Mouse (Mus musculus) retina, embryonic 14.5 days (tissue): ENCODE results near the gene Asb16.
A peak's percentile ranks its signal among the peaks of the same experiment; 100 is the strongest.

Experiments used
- DNase-seq: peaks from one replicate; pipeline ENCODE4 v3.0.0-alpha.2; 2015; ENCODE audit warnings: low spot score

Asb16 gene

DNA sequence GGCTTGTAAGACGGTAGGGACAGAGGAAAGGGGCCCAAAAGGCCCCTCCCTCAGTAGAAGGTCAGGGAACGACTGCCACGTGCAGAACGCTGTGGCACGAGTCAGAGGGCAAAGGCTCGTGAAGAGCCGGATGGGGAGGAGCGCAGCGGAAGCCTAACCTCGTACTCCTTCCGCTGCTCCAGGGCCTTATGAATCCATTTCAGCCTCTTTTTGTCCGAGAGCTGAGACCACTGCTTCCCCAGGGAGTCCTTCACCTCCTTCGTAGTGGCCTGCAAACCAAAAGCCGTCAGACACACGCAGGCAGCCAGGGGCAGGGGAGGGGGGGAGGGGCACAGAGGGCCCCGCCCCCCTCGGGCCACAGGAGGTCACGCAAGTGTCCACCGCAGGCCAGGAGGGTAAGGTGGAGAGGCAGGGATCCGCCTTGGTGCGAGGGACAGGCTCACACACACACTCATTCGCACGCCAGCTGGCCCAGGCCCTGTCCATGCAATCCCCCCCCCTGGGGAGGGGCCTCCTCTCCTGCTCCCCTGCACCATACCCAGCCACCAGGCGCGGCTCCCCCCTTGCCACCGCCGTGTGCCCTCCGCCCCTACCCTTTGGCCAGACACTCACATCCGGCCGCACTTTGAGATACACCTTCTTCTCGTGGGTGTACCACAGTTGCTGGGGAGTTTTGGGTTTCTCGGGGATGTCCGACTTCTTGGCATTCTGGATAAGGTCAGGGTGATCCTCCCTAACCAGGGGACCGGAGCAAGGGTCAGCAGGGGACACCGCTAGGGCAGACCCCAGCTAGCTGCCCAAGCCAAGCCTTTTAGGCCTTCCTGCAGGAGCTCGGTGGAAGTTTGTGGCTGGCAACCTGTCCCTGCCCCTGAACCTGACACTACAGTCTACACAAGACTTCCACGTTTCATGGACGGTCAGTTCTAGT lies 42.5 kb downstream of the Asb16 start:
- no peak for DNase-seq

DNA sequence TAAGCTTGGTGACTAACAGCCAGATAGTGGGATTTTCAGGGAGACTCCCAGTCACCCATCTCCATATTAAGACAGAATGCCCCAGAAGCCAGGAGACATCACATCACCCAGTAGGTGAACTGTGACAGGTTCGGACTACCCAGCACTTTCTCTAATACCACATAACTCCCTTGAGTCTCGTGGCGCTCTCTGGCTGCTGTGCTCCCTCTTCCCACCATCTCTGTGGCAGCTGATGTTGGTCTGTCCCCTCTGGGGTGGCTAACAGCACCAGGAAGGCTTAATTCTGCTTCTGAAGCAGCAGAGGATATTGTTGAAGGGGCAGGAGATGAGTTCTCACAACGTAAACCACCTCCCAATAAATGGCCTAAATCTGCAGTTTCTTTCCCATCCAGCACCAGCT lies 43.4 kb downstream of the Asb16 start:
- no peak for DNase-seq

DNA sequence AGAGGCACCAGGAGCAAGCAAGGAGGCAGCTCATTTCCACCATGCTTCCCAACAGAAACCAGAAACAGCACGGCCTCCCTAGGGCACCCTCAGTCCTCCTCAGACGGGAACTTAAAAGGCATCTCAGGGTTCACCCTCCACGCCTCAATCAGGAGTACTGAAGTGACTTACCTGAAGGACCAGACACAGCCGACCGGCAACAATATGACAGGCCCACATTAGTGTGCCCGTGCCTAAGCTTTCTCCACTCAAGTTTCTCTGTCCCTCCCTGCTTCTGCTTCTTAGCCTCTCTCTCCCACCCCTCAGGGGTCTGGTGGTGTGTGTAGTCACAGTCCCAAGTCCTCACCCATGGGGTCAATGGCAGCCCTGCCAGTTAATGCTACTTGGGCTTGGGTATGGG lies 44.0 kb downstream of the Asb16 start:
- no peak for DNase-seq

DNA sequence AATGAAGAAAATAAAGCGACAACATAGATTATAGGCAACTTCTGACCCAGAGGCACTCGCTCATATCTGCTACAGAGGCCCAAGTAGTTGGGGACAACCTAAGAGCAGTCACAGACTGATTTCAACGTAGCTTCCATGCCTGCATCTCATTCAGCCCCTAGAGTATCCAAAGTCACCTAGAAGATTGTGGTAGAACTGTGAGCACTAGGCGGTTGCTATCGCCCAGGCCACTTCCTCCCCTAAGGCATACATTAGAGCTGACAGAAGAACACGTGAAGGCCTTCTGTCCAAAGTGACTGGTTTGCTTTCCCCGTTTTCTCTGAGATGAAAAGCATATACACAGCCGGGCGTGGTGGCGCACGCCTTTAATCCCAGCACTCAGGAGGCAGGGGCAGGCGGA lies 45.8 kb downstream of the Asb16 start:
- DNase-seq: no peak

DNA sequence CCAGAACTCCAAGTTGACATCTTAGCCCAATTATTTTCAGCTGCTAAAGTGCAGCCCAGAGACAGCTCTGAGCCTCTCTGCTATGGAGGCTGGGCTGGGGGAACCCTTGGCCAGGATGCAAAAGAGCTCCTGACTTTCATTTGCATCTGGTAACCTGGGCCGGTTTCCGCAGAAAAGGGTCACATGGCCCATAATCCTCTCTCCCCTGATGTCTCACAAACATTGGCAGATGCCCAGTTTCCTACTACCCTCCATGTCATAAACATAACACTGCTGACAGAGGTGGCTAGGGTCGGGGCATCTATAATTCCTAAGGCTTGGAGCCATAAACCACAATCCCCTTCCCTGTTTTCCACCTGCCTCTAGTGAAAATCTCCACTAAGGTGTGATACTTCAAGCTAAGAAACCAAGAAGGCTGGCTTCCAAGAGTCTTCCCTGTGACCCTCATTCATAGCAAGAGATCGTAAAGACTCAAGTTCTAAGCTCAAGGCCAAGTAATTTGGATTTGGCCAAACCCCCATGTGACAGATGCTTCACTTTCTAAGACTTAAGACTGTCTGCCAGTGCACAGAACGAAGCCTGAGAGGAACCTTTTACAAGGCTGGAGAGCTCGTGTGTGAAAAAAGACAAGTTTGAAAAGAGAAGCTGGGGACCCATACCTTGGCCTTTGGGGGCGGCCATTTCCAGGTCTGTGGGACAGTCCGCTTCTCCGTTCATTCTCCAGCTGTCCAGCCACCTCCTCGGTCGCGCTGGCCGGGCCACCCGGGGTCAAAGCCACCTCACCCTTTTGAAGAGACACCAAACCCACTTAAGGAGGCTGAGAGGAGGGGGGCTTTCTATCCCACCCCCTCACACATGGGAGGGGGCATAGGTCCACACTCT lies 47.4 kb downstream of the Asb16 start:
- DNase-seq: peak; percentile 27

DNA sequence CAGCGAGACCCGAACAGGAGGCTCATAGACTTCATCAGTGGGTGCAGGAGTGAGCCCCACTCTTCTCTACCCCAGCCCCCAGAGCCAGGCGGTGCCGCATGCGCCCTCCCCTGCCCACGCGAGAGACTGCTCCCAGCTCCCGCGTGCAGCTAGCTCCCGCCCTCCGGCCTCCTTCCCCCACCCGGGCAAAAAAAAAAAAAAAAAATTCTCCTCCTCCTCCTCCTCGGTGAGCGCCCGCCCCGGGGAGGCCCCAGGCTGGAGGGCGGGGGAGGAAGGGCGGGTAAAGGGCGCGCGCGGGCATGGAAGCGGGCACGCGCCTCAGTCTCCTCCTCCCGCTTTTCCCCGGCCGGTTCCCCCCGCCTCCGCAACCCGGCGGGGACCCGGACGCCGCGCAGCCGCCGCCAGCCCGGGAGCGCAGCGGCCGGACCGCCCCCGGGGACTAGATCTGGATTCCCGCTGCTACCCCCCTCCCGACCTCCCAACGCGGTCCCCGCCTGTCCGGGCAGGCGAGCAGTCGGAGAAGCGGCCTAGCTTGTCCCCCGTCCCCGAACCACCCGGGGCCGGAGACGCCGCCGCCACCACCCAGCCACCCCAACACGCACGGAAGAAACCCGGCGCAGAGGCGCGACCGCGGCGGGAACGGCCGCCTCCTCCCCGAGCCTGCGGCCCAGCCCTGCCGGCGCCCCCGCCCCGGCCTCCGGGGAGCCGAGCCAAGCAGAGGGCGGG lies 48.2 kb downstream of the Asb16 start:
- DNase-seq: peak; percentile 83

DNA sequence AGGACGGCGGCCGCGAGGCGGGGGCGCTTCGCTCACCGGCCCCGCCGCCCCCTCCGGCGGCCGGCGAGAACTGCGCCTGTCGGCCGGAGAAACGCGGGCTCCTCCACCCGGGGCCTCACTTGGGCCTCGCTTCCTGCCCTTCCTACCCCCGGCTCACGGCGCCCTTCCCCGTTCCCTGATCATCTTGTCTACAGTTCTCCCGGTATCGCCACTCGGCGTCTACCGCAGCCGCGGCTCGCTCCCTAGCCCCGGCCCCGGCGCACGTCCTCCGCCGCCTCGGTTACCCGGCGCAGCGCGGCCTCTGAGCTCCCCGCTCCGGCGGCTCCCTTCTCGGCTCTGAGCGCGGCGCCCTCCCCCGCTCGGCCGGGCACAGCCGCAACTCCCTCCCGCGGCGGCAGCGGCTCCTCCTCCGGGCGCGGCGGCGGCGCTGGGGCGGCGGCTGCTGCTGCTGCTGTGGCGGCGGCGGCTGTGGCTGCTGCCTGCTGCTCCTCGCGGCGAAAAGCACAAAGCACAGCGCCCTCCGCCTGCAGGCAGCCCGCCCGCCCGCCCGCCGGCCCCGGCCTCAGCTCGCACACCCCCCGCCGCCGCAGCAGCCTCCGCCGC lies 48.9 kb downstream of the Asb16 start:
- peak; percentile 72 for DNase-seq

DNA sequence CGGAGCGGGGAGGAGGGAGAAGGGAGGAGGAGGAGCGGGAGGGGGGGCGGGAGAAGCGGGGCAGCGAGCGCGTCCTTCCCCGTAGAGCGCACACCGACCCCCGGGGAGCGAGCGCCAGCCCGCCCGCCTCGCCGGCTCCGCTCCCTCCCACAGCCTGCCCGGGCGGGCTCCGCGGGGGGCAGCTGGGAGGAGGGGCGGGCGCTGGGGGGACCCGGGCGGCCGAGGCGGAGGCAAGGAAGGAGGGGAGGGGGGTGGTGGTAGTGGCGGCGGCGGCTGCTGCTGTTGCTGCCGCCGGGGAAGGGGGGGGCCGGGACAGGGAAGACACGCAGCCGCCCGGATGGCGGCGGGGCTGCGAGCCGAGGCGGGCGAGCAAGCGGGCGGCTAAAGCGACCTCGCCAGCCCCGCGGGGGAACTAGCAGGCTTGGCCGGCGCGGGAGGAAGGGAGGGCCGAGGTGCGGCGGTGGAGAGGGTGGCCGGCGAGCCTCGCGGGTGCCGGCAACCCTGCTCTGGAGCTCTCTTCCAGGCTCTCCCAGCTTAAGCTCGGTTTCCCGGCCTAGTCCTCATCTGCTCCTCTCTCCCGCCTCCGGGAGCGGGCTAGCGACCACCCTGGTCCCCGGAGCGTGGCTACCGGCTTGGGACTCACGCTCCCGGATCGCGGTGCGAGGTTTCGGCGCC lies 49.5 kb downstream of the Asb16 start:
- peak; percentile 71 for DNase-seq

DNA sequence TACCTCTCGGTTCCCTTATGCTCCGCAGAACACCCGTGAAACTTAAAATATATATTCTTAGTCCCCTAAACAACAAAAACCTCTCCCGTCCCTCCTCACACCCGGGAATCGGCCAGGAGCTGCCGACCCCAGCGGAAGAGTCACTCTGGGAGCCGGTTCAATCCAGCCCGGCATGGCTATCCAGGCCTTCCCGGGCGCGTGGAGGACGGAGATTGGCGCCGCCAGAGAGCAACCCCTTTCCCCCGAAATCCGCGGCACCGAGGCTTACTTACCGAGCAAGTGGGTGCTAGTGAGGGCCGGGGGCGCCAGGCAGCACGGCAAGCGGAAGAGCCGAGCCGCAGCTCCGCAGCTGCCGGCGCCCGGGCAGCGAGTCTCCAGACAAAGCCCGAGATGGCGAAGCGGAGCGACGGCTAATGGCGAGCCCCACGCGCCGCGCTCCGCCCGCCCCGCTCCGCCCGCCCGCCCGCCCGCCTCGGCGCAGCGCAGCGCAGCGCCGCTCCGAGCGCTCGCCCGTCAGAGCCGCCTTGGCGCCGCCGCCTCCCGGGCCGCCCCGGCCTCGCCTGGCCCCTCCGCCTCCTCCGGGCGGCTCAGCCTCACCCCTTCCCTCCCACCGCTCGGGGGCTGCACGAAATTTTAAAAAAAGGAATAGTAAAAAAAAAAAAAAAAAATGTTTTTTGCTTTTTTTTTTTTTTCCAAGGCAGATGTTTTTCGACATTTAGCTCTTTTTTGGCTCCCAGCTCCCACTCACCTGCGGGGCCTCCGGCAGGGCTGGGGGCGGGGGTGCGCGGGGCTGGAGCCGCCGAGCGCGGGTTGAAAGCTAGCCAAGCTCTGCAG lies 50.2 kb downstream of the Asb16 start:
- peak; percentile 61 for DNase-seq

DNA sequence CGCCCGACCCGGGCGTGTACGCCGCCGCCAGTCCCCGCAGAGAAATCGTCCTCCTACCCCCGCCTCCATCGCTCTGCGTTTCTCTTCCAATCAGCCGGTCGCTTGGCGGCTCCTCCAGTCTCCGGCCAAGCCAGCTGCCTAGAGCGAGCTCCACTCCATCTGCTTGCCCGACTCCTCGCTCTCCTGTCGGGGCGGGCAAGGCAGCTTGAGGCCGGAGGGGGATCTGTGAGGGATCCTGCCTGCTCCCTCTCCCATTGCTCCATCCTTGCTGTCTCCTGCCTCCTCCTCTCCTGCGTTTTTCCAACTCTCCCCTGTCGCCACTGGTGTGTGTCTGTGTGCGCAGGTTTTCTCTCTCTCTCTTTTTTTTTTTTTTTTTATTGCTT lies 50.9 kb downstream of the Asb16 start, which contains the start of gene Ubtf:
Ubtf (minus strand) TSS at position 333 of the 383 bp plus-strand sequence.
- DNase-seq: peak; percentile 84

DNA sequence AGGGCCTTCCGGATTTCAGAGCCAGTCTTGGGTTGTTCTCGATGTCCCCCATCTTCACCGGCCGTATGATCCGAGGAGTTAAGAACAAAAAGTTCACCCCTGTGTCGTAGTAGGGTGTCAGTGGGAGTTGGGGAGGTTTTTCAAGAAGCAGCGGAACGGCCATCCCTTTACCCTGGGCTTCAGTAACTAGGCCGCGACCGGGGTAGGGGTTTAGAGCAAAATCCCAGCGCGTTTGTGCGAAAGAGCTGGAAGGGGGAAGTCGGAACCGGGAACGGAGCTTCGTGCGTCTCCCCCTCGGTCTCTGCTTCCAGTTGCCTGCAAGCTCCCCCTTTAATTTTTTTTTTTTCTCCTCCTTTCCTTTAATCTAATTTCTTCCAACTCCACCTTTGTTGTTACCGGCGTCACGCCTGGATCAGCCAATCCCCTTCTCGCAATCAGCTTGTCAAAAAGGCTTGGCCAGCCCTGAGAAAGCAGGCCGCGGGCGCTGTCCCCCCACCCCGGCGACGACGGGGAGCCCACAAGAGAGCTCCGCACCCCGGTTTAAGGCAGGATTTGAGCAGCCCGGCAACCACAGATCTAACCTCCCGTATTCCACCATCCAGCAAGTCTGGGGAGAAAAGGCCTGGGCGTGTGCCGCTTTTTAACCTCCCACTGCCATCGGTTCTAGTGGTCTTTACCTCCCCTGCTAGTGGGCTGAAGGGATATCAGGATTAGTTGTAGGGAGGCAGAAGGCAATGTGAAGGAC lies 51.6 kb downstream of the Asb16 start:
- peak; percentile 73 for DNase-seq

DNA sequence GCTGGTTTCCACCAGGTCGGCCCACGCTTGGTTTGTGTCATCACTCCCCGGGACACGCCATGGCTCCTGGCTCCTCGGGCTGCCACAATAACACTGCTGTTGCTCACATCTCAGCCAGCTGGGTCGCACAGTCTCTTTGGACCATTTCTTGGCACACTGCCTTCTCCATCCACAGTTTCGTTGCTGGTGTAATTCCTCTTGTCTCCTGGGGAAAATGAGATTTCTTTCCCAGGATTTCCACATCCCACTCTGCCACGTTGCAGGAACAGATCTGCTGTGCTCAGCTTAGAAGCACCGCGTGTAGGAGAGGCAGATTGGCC lies 52.1 kb downstream of the Asb16 start:
- DNase-seq: peak; percentile 61

DNA sequence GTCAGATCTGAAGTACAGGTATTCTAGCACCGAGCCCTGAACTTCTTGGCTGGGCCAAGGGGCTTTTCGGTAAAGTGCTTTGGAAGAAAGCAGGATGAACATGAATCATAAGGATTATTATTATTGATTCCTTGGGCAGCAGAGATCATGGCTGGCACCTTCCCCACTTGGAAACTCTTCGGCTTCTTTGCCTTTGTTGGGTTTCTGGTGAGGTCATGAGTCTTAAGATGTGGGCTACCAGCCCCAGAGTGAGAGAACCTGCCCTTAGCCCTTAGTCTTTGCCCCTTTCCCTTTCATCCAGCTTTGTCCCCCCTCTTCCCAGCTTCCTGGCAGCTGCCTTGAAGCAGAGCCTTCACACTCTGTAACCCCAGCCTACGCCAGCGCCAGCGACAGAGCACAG lies 53.4 kb downstream of the Asb16 start:
- DNase-seq: no peak

DNA sequence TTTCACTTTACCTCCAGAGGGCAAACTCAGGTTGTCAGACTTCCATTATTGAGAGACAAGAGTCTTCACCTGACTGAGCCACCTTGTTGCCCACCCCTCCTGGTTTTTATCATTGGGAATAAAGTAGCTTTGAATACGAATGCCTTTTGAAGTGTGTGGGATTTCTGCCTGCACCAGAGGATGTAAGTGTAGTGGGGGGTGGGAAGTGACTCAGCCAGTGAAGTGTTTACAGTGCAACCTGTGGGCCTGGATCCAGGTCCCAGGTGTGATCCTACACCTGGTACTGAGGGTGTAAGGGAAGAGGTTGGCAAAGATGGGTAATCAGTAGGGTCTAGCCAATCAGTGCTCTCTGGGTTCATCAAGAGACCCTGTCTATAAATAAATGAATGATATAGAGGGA lies 55.0 kb downstream of the Asb16 start:
- DNase-seq: no peak

DNA sequence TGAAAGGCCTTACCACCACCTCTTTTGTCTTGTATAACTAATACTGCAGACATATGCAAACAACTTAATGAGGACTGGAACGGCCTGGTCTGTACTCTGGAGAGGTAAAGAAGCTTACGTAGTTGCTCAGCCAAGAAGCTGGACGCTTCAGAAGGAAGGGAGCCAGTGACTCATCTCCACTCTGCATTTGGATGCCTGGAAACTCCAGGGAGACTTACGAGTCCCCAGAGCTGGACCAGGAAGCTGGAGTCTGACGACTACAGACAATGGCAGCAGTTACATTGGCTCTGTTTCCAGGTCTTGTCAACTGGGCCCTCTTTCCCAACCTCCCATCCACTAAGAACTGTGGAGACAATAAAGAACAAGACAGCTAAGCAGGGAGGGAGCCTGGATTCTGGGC lies 58.7 kb downstream of the Asb16 start:
- DNase-seq: no peak

DNA sequence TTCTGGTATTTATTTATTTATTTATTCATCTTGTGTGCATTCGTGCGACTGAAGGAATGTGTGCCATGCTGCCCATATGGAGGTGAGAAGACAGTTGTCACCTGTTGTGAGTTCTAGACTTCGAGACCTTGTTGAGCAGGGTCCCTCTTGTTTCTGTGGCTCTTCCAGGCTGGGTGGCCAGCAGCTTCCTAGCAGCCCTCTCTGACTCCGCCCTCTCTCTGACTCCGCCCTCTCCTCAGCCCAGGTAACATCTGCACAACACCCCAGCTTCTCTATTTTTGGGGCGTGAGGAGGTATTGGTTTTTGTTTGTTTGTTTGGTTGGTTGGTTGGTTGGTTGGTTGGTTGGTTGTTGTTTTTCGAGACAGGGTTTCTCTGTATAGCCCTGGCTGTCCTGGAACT lies 59.3 kb downstream of the Asb16 start:
- no peak for DNase-seq
